Mouse (Mus musculus): ENCODE measurements at regions not wholly inside any gene's neighbourhood (a gene's known extent, or its start where the extent isn't known, plus 50 kb on each side); places are given as distances from the start of the nearest gene placed in this dataset.

GRCm38 (mm10) chr13:52043916-52044315, 197.4 kb downstream of the Gadd45g start:
- TF ChIP-seq CTCF (IDR thresholded peaks at IDR 0.05; ENCODE audit: low read depth, low read length), result no peak
- no peak for TF ChIP-seq POLR2A (IDR thresholded peaks at IDR 0.05; ENCODE audit: insufficient read depth, low read length)

Data from ES-Bruce4 (cell line).